ENCODE assay signal across 21 mouse cellular contexts in genomic region chr7:65424519-65424918, GRCm38 (mm10).
DNase-seq lines count a peak whose midpoint lies in the region; ATAC-seq lines count a peak whose summit lies in the region.
"Had no signal": no experiment of that assay in that cellular context is flagged by ENCODE, and none has a peak within 500 bp of the region (broad histone marks: within the 10 kb centered on the region; RNA-seq: fewer than 3 reads in every experiment).

No protein-coding gene starts in this region.

- no peak; the same call in 1 of the 2 replicates for ATAC-seq in kidney, embryonic 14.5 days (ENCODE audit: low FRiP score, low TSS enrichment)
- ATAC-seq in kidney, embryonic 15.5 days (replicated peaks; ENCODE audit: low FRiP score), result peak; percentile 47; the same call in 1 of the 2 replicates
- no peak for ATAC-seq in forebrain, embryonic 13.5 days
- ATAC-seq: CD4-positive, CD25-positive, alpha-beta regulatory T cell, adult 4 months; forebrain, embryonic 15.5 days; intestine, embryonic 15.5 days had no signal

- H3K4me3 ChIP-seq in kidney, embryonic 14.5 days (ENCODE audit: low read length), result no peak overlapping the region
- H3K4me3 ChIP-seq in kidney, embryonic 15.5 days (replicated peaks), result no peak overlapping the region
- no peak overlapping the region for H3K4me3 ChIP-seq in forebrain, embryonic 13.5 days
- H3K4me3 ChIP-seq: forebrain, embryonic 15.5 days; intestine, embryonic 15.5 days; liver, embryonic 13.5 days; megakaryocyte, embryonic 14.5 days; stomach, embryonic 15.5 days had no signal

- peaks cover 17% of the 10 kb centered on the region for H3K4me1 ChIP-seq in kidney, embryonic 14.5 days (ENCODE audit: control insufficient read depth, insufficient read depth, low read length)
- H3K4me1 ChIP-seq in kidney, embryonic 15.5 days, result peaks cover 27% of the 10 kb centered on the region
- H3K4me1 ChIP-seq in forebrain, embryonic 13.5 days, result peaks cover 11% of the 10 kb centered on the region
- H3K4me1 ChIP-seq: intestine, embryonic 15.5 days; stomach, embryonic 15.5 days had no signal

- no peak overlapping the region for H3K9ac ChIP-seq in kidney, embryonic 14.5 days (ENCODE audit: low read depth, low read length)
- no peak overlapping the region for H3K9ac ChIP-seq in kidney, embryonic 15.5 days
- no peak overlapping the region for H3K9ac ChIP-seq in forebrain, embryonic 13.5 days
- H3K9ac ChIP-seq: forebrain, embryonic 15.5 days; intestine, embryonic 15.5 days; liver, embryonic 13.5 days; stomach, embryonic 15.5 days had no signal

- 59% methylated on average over 8 of the region's 8 CpGs for WGBS in kidney, embryonic 14.5 days
- 47% methylated on average over 8 of the region's 8 CpGs for WGBS in kidney, embryonic 15.5 days
- 88% methylated on average over 8 of the region's 8 CpGs for WGBS in forebrain, embryonic 13.5 days

- no peaks in the 10 kb centered on the region for H3K36me3 ChIP-seq in kidney, embryonic 14.5 days (ENCODE audit: control insufficient read depth, insufficient read depth, low read length)
- H3K36me3 ChIP-seq in kidney, embryonic 15.5 days, result no peaks in the 10 kb centered on the region
- H3K36me3 ChIP-seq in forebrain, embryonic 13.5 days (ENCODE audit: poor library complexity, severe bottlenecking), result no peaks in the 10 kb centered on the region
- H3K36me3 ChIP-seq: forebrain, embryonic 15.5 days; intestine, embryonic 15.5 days; liver, embryonic 13.5 days; stomach, embryonic 15.5 days had no signal

- H3K4me2 ChIP-seq in kidney, embryonic 14.5 days (replicated peaks; ENCODE audit: low read depth, low read length), result no peak overlapping the region
- no peak overlapping the region for H3K4me2 ChIP-seq in kidney, embryonic 15.5 days
- no peak overlapping the region for H3K4me2 ChIP-seq in forebrain, embryonic 13.5 days
- H3K4me2 ChIP-seq: forebrain, embryonic 15.5 days; intestine, embryonic 15.5 days; liver, embryonic 13.5 days; stomach, embryonic 15.5 days had no signal

- no peak for DNase-seq in kidney, adult 18-20 months
- DNase-seq in kidney, postnatal 10 days, result peak; percentile 54
- peak; percentile 54 for DNase-seq in lung, postnatal 10 days
- no peak for DNase-seq in thymus, postnatal 0 days (ENCODE audit: low spot score)
- no peak for DNase-seq in gastrocnemius, postnatal 4 days (ENCODE audit: low spot score in 2 of 2)
- DNase-seq: adrenal gland, postnatal 10 days; cerebellum, adult 8-10 months; gastrocnemius, postnatal 10 days; heart, postnatal 36 days; liver, embryonic 13.5 days; retina, postnatal 1 day; spleen, adult 18-20 months; thymus, postnatal 25 days had no signal

- H3K27me3 ChIP-seq in kidney, embryonic 14.5 days (ENCODE audit: control insufficient read depth, insufficient read depth, low read length), result no peaks in the 10 kb centered on the region
- H3K27me3 ChIP-seq in kidney, embryonic 15.5 days, result no peaks in the 10 kb centered on the region
- H3K27me3 ChIP-seq in forebrain, embryonic 13.5 days, result no peaks in the 10 kb centered on the region
- H3K27me3 ChIP-seq: forebrain, embryonic 15.5 days; intestine, embryonic 15.5 days; liver, embryonic 13.5 days; stomach, embryonic 15.5 days had no signal

- 0 out of 2 replicates have a peak overlapping the region, but pooled peaks have one; percentile 14 for H3K27ac ChIP-seq in kidney, embryonic 14.5 days (ENCODE audit: low read depth, low read length)
- peak overlapping the region; percentile 24 for H3K27ac ChIP-seq in kidney, embryonic 15.5 days
- no peak overlapping the region for H3K27ac ChIP-seq in forebrain, embryonic 13.5 days
- H3K27ac ChIP-seq: forebrain, embryonic 15.5 days; intestine, embryonic 15.5 days; liver, embryonic 13.5 days; stomach, embryonic 15.5 days had no signal

- no peaks in the 10 kb centered on the region for H3K9me3 ChIP-seq in kidney, embryonic 14.5 days (ENCODE audit: control insufficient read depth, low read length)
- no peaks in the 10 kb centered on the region for H3K9me3 ChIP-seq in kidney, embryonic 15.5 days (replicated peaks)
- no peaks in the 10 kb centered on the region for H3K9me3 ChIP-seq in forebrain, embryonic 13.5 days (replicated peaks)
- H3K9me3 ChIP-seq: forebrain, embryonic 15.5 days; intestine, embryonic 15.5 days; liver, embryonic 13.5 days; stomach, embryonic 15.5 days had no signal

Comparison
In these comparisons a context has a peak if more than half of its experiments do, and no peak if none do; other contexts are left out.
1. DNase-seq: peak in kidney, postnatal 10 days (single experiment) and lung, postnatal 10 days (single experiment); none in kidney, adult 18-20 months (single experiment), thymus, postnatal 0 days (single experiment) and gastrocnemius, postnatal 4 days (0 of 2).